Mouse (Mus musculus) MEL (cell line): ENCODE results near the gene Pcdh9. TPM values are rescaled to one million over a fixed set of nuclear protein-coding genes. Genes with fewer than 3 reads are reported as not detected.

Experiments
- DNase-seq: peaks from one replicate; pipeline ENCODE4 v3.0.0; 2011; ENCODE audit warnings: low read depth, low spot score
- H3K27ac ChIP-seq: 2 replicates; pipeline ENCODE4 v1.5.1; 2012; ENCODE audit warnings: low read depth, mild to moderate bottlenecking, control low read depth, low read length, moderate library complexity; ENCODE audit not compliant: control insufficient read depth
- H3K27me3 ChIP-seq, 2 experiments: fragments of 150-350 bp in 1 of 2; sonication (generic) in 1 of 2; 2 replicates each; pipeline ENCODE4 v1.6.1; 2012; ENCODE audit warnings: low read length in 2 of 2, mild to moderate bottlenecking in 2 of 2, improper control_type of control experiment in 1 of 2, moderate library complexity in 1 of 2; ENCODE audit not compliant: insufficient read depth in 2 of 2, control insufficient read depth in 1 of 2
- H3K36me3 ChIP-seq, 2 experiments: 2 replicates each; pipeline ENCODE4 v1.6.1; 2012 to 2014; ENCODE audit warnings: low read length in 2 of 2, improper control_type of control experiment in 1 of 2, inconsistent platforms in 1 of 2, mild to moderate bottlenecking in 1 of 2; ENCODE audit not compliant: insufficient read depth in 2 of 2, control insufficient read depth in 1 of 2
- H3K4me1 ChIP-seq, 2 experiments: fragments of 150-350 bp in 1 of 2; sonication (generic) in 1 of 2; 2 replicates each; pipeline ENCODE4 v1.6.1; 2012; ENCODE audit warnings: low read length in 2 of 2, improper control_type of control experiment in 1 of 2, mild to moderate bottlenecking in 1 of 2; ENCODE audit not compliant: insufficient read depth in 2 of 2, control insufficient read depth in 1 of 2
- H3K4me3 ChIP-seq, 2 experiments: fragments of 150-350 bp in 1 of 2; sonication (generic) in 1 of 2; 2 replicates each; pipeline ENCODE4 v1.5.1; 2012; ENCODE audit warnings: low read depth in 2 of 2, low read length in 2 of 2, mild to moderate bottlenecking in 2 of 2, moderate library complexity in 2 of 2, control low read depth in 1 of 2, improper control_type of control experiment in 1 of 2; ENCODE audit not compliant: control insufficient read depth in 1 of 2, insufficient read depth in 1 of 2
- H3K79me2 ChIP-seq: 2 replicates; pipeline ENCODE4 v1.6.1; 2012; ENCODE audit warnings: mild to moderate bottlenecking, low read length, moderate library complexity; ENCODE audit not compliant: control insufficient read depth, poor library complexity, insufficient read depth
- H3K9ac ChIP-seq: 2 replicates; pipeline ENCODE4 v1.6.1; 2012; ENCODE audit warnings: low read depth, mild to moderate bottlenecking, control low read depth, low read length, moderate library complexity; ENCODE audit not compliant: control insufficient read depth, poor library complexity, severe bottlenecking
- H3K9me3 ChIP-seq: fragments of 150-350 bp; sonication (generic); replicated peaks from 2 replicates; pipeline ENCODE4 v1.6.1; 2012; ENCODE audit warnings: mild to moderate bottlenecking, low read length, improper control_type of control experiment, moderate library complexity; ENCODE audit not compliant: insufficient read depth
- CHD1 ChIP-seq: IDR thresholded peaks from 2 replicates; pipeline ENCODE4 v1.6.1; 2012; ENCODE audit warnings: low read depth, mild to moderate bottlenecking, inconsistent platforms, low read length, improper control_type of control experiment
- E2F4 ChIP-seq: IDR thresholded peaks from 2 replicates; pipeline ENCODE4 v1.6.1; 2011; ENCODE audit warnings: low read depth, low read length, improper control_type of control experiment, borderline replicate concordance
- ETS1 ChIP-seq: IDR thresholded peaks from 2 replicates; pipeline ENCODE4 v1.6.1; 2012; ENCODE audit warnings: low read depth, mild to moderate bottlenecking, inconsistent platforms, low read length, improper control_type of control experiment, moderate library complexity
- GABPA ChIP-seq: IDR thresholded peaks from 2 replicates; pipeline ENCODE4 v1.6.1; 2012; ENCODE audit warnings: low read depth, mild to moderate bottlenecking, inconsistent platforms, low read length, improper control_type of control experiment, moderate library complexity
- GATA1 ChIP-seq: IDR thresholded peaks from 2 replicates; pipeline ENCODE4 v1.6.1; 2011; ENCODE audit warnings: low read depth, low read length, improper control_type of control experiment
- HCFC1 ChIP-seq: IDR thresholded peaks from 2 replicates; pipeline ENCODE4 v1.6.1; 2012; ENCODE audit warnings: low read depth, mild to moderate bottlenecking, inconsistent platforms, low read length, improper control_type of control experiment, moderate library complexity
- JUND ChIP-seq: IDR thresholded peaks from 2 replicates; pipeline ENCODE4 v1.6.1; 2011; ENCODE audit warnings: low read depth, mild to moderate bottlenecking, improper control_type of control experiment, low read length
- KAT2A ChIP-seq: conservative IDR thresholded peaks from 2 replicates; pipeline ENCODE4 v1.6.1; 2012; ENCODE audit warnings: low read depth, low read length, improper control_type of control experiment, inconsistent platforms
- MEF2A ChIP-seq: IDR thresholded peaks from 2 replicates; pipeline ENCODE4 v1.6.1; 2014; ENCODE audit warnings: low read depth, mild to moderate bottlenecking, inconsistent platforms, low read length, improper control_type of control experiment; ENCODE audit not compliant: poor library complexity, insufficient replicate concordance, severe bottlenecking; ENCODE audit errors: extremely low read depth
- MXI1 ChIP-seq: IDR thresholded peaks from 2 replicates; pipeline ENCODE4 v1.6.1; 2011; ENCODE audit warnings: mild to moderate bottlenecking, low read depth, low read length, improper control_type of control experiment
- MYB ChIP-seq: IDR thresholded peaks from 2 replicates; pipeline ENCODE4 v1.6.1; 2011; ENCODE audit warnings: mild to moderate bottlenecking, low read depth, low read length, improper control_type of control experiment
- MYC ChIP-seq: IDR thresholded peaks from 2 replicates; pipeline ENCODE4 v1.6.1; 2011; ENCODE audit warnings: low read depth, mild to moderate bottlenecking, low read length, improper control_type of control experiment, moderate library complexity
- NRF1 ChIP-seq: IDR thresholded peaks from 2 replicates; pipeline ENCODE4 v1.6.1; 2014; ENCODE audit warnings: low read depth, mild to moderate bottlenecking, inconsistent platforms, low read length, improper control_type of control experiment, moderate library complexity; ENCODE audit not compliant: poor library complexity, insufficient read depth, severe bottlenecking
- POLR2A ChIP-seq, 2 experiments: IDR thresholded peaks; 2 replicates each; pipeline ENCODE4 v1.6.1; 2011 to 2012; ENCODE audit warnings: low read length in 2 of 2, mild to moderate bottlenecking in 2 of 2, control low read depth in 1 of 2, improper control_type of control experiment in 1 of 2, low read depth in 1 of 2, moderate library complexity in 1 of 2; ENCODE audit not compliant: control insufficient read depth in 1 of 2, insufficient read depth in 1 of 2, poor library complexity in 1 of 2
- POLR2AphosphoS2 ChIP-seq: IDR thresholded peaks from 2 replicates; pipeline ENCODE4 v1.6.1; 2011; ENCODE audit warnings: low read length, improper control_type of control experiment
- POLR2AphosphoS5 ChIP-seq: IDR thresholded peaks from 2 replicates; pipeline ENCODE4 v1.6.1; 2012; ENCODE audit warnings: low read depth, borderline replicate concordance, mild to moderate bottlenecking, inconsistent platforms, low read length, moderate library complexity, mixed read lengths
- RAD21 ChIP-seq: IDR thresholded peaks from 2 replicates; pipeline ENCODE4 v1.6.1; 2011; ENCODE audit warnings: mild to moderate bottlenecking, low read depth, low read length, improper control_type of control experiment
- RCOR1 ChIP-seq: IDR thresholded peaks from 2 replicates; pipeline ENCODE4 v1.6.1; 2012; ENCODE audit warnings: low read depth, mild to moderate bottlenecking, inconsistent platforms, low read length, improper control_type of control experiment
- SMC3 ChIP-seq: IDR thresholded peaks from 2 replicates; pipeline ENCODE4 v1.6.1; 2011; ENCODE audit warnings: low read depth, low read length, improper control_type of control experiment
- TCF12 ChIP-seq: IDR thresholded peaks from 2 replicates; pipeline ENCODE4 v1.6.1; 2014; ENCODE audit warnings: low read depth, mild to moderate bottlenecking, inconsistent platforms, low read length, improper control_type of control experiment, moderate library complexity
- UBTF ChIP-seq: IDR thresholded peaks from 2 replicates; pipeline ENCODE4 v1.6.1; 2012; ENCODE audit warnings: low read depth, mild to moderate bottlenecking, inconsistent platforms, low read length, improper control_type of control experiment, moderate library complexity, borderline replicate concordance; ENCODE audit not compliant: insufficient read depth
- ZC3H11A ChIP-seq: IDR thresholded peaks from 2 replicates; pipeline ENCODE4 v1.6.1; 2012; ENCODE audit warnings: low read depth, mild to moderate bottlenecking, inconsistent platforms, low read length, improper control_type of control experiment
- ZKSCAN1 ChIP-seq: IDR thresholded peaks from 2 replicates; pipeline ENCODE4 v1.6.1; 2012; ENCODE audit warnings: low read depth, mild to moderate bottlenecking, inconsistent platforms, low read length, improper control_type of control experiment, moderate library complexity
- ZMIZ1 ChIP-seq: IDR thresholded peaks from 2 replicates; pipeline ENCODE4 v1.6.1; 2012; ENCODE audit warnings: low read depth, mild to moderate bottlenecking, inconsistent platforms, low read length, improper control_type of control experiment, moderate library complexity
- ZNF384 ChIP-seq: IDR thresholded peaks from 2 replicates; pipeline ENCODE4 v1.6.1; 2012; ENCODE audit warnings: low read depth, mild to moderate bottlenecking, inconsistent platforms, low read length, improper control_type of control experiment
- polyA plus RNA-seq, 2 experiments: library from polyadenylated mRNA; stranded (reverse) in 1 of 2; unstranded in 1 of 2; fragments of >175 nt in 1 of 2; fragments of >200 nt in 1 of 2; gene quantifications; 2 replicates each; pipeline versions ENCODE4 v1.2.1 to v1.2.4; 2012; ENCODE audit warnings: low replicate concordance in 2 of 2, low read depth in 1 of 2; ENCODE audit not compliant: insufficient read length in 2 of 2, insufficient read depth in 1 of 2, missing spikeins in 1 of 2
- total RNA-seq: library from RNA; depleted of rRNA; stranded (reverse); fragments of 300-350 nt; gene quantifications from 2 replicates; pipeline ENCODE4 v1.2.3, GENCODE M21; 2012

Pcdh9 gene
- total and polyA plus RNA-seq, 3 experiments, result not detected

DNA sequence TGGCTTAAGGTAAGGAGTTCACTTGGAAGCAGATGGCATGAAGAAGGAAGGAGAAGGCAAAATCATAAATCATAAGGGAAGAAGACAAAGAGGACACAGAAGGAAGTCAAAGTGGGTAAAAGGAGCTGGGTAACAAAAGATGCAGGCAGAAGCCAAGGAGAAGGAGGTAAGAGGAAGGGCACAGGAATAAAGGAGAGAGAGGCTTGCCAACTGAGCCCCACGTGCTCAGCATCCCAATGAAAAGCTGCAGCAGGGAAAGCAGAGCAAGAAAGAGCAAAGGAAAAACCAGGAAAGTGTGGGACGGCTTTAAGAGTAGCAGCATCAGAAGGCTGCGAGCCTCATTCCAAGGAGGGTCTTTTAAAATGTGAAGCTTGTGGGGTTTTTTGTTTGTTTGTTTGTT lies 473.7 kb downstream of the Pcdh9 start:
- no peaks in the 10 kb centered on the region for H3K79me2 ChIP-seq
- no peaks in the 10 kb centered on the region for H3K27me3 ChIP-seq
- H3K27ac ChIP-seq, result no peak overlapping the region
- no peak for DNase-seq
- H3K9me3 ChIP-seq, result no peaks in the 10 kb centered on the region
- H3K36me3 ChIP-seq, result no peaks in the 10 kb centered on the region
- TF ChIP-seq POLR2A (IDR thresholded peaks at IDR 0.05; ENCODE audit: control insufficient read depth in 1 of 2, insufficient read depth in 1 of 2, low read depth in 1 of 2, low read length in 2 of 2, poor library complexity in 1 of 2), result no peak
- no peak for TF ChIP-seq ZC3H11A
- no peak for TF ChIP-seq TCF12
- TF ChIP-seq POLR2AphosphoS5, result no peak
- TF ChIP-seq KAT2A, result no peak
- no peak for TF ChIP-seq CHD1
- TF ChIP-seq JUND, result no peak
- no peak for TF ChIP-seq MYC
- TF ChIP-seq MEF2A, result no peak
- no peak for TF ChIP-seq E2F4
- TF ChIP-seq MXI1, result no peak
- TF ChIP-seq SMC3, result no peak
- no peak for TF ChIP-seq NRF1
- TF ChIP-seq RCOR1, result no peak
- TF ChIP-seq GATA1, result no peak
- H3K9ac ChIP-seq, result no peak overlapping the region
- no peak overlapping the region for H3K4me3 ChIP-seq
- no peaks in the 10 kb centered on the region for H3K4me1 ChIP-seq

DNA sequence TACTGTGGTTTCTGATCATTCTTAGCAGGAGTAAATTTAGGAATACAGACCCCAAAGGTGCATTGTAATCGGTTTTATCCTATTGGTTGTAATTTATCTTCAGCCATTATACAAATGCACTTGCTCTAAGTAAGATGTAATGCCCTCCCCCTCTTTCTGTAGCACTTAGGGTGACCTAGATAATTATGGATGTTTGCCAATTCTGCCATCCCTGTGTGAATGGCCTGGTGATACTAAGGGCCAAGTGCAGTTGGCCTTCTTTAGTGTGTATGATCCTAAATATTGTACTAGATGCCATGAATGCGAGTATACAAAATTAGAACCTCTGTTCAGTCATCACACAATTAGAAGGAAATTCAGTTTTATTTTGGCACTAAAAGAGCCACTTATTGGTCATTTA lies 475.0 kb downstream of the Pcdh9 start:
- no peak for TF ChIP-seq POLR2AphosphoS2
- TF ChIP-seq SMC3, result no peak
- Histone ChIP-seq H3K4me3 (no peak overlapping the region), H3K9ac (no peak overlapping the region)

DNA sequence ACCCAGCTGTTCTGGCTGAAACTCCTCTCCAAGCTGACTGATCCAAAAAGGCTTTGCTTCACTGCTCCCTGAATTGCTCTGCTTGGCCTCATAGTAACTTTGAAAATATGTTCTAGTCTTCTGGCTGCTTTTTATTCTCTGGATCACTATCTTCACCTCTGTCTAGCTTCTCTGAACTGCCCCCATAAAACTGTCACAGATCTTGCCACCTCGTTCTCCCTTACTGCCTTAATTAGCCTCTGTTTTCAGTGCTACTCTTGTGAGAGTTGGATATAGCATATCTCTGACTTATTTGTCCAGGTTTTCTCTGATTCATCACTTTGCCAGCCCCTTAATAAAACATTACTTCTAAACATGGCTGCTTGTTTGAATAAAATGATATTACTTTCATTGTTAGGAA lies 481.2 kb downstream of the Pcdh9 start:
- DNase-seq, result no peak
- H3K36me3 ChIP-seq, result no peaks in the 10 kb centered on the region
- H3K9me3 ChIP-seq, result no peaks in the 10 kb centered on the region
- H3K27me3 ChIP-seq, result no peaks in the 10 kb centered on the region
- no peak overlapping the region for H3K4me3 ChIP-seq
- TF ChIP-seq POLR2A (IDR thresholded peaks at IDR 0.05; ENCODE audit: control insufficient read depth in 1 of 2, insufficient read depth in 1 of 2, low read depth in 1 of 2, low read length in 2 of 2, poor library complexity in 1 of 2) (no peak), POLR2AphosphoS5 (no peak), MEF2A (no peak), MYB (no peak), RAD21 (no peak), ZMIZ1 (no peak), ZNF384 (no peak), HCFC1 (no peak), ZKSCAN1 (no peak), ETS1 (no peak), CHD1 (no peak), UBTF (no peak), GABPA (no peak)
- no peak overlapping the region for H3K27ac ChIP-seq
- no peak overlapping the region for H3K9ac ChIP-seq
- H3K79me2 ChIP-seq, result no peaks in the 10 kb centered on the region
- no peaks in the 10 kb centered on the region for H3K4me1 ChIP-seq

More for the DNA sequence above, 475.0 kb downstream of the Pcdh9 start:
- no peak for DNase-seq
- Histone ChIP-seq H3K9me3 (no peaks in the 10 kb centered on the region), H3K4me1 (no peaks in the 10 kb centered on the region), H3K27ac (no peak overlapping the region), H3K79me2 (no peaks in the 10 kb centered on the region), H3K27me3 (no peaks in the 10 kb centered on the region), H3K36me3 (no peaks in the 10 kb centered on the region)
